Mouse (Mus musculus) right cerebral cortex, postnatal 14 days (tissue): ENCODE data around the gene Ppip5k2.

Experiments used
- DNase-seq: peaks from one replicate; pipeline ENCODE4 v3.0.0; 2022

The Ppip5k2 gene

GRCm38 (mm10) chr1:97753216-97753615 is 17.0 kb downstream of the Ppip5k2 start:
- DNase-seq = no peak

GRCm38 (mm10) chr1:97748163-97748562 is 22.0 kb downstream of the Ppip5k2 start:
- no peak for DNase-seq

GRCm38 (mm10) chr1:97746261-97746660 is 23.9 kb downstream of the Ppip5k2 start:
- DNase-seq = no peak

GRCm38 (mm10) chr1:97745712-97746111 is 24.5 kb downstream of the Ppip5k2 start:
- no peak for DNase-seq

- DNase-seq = no peak
Observed at GRCm38 (mm10) chr1:97743063-97743462, 27.1 kb downstream of the Ppip5k2 start.

DNA sequence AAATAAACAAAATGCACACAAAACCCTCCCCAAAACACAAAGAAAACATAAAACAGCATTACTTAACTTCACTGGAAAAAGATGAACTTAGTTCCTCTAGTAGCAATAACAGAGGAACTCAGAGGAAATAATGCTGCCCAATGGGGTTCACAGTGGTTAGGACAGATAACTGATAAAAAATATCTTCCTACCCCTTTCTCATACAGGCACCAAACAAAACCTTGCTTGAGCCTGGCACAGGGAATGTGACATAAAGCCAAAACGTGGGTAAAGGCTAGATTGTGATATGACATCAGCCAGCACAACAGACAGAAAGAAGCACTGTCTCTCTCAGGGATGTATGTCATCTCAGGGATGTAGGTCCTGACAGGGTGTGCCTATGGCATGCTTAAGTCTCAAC is 40.9 kb downstream of the Ppip5k2 start:
- DNase-seq = no peak

DNA sequence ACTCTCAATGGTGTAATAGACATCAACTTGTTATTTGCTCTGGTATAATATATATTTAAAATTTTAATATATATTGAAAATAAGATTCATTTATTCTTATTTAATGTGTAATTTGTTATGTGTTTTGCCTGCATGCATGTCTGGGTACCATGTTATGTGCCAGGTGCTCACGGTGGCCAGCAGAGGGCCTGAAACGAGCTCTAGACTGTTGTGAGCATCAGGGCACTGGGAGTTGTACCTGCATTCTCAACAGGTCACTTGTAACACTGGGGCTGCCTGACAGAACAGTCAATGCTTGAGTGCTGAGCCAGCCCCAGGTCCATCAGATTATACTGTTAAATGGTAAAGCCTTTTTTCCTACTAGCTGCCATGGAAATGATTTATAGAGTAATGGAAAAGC is 43.5 kb downstream of the Ppip5k2 start:
- DNase-seq = no peak

DNA sequence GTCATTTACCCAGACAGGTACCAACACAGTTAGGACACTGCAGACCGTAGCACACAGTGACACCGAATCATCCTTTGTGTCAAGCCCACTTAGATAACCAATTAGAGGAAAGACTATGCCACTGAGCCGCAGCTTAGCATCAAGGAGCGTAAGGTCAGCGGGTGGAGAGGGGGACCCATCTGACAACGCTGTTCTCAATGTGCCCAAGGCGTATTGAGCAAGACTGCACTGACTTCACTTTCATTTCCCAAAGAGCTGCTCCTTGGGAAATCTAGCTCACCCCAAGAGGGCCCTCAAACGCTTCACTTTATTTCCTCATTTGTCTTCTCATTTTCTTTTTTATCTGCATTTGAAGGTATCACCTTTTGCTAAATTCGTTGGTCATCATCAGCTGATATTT is 51.8 kb downstream of the Ppip5k2 start:
- no peak for DNase-seq

GRCm38 (mm10) chr1:97714334-97714868 is 55.8 kb downstream of the Ppip5k2 start:
- DNase-seq = no peak

DNA sequence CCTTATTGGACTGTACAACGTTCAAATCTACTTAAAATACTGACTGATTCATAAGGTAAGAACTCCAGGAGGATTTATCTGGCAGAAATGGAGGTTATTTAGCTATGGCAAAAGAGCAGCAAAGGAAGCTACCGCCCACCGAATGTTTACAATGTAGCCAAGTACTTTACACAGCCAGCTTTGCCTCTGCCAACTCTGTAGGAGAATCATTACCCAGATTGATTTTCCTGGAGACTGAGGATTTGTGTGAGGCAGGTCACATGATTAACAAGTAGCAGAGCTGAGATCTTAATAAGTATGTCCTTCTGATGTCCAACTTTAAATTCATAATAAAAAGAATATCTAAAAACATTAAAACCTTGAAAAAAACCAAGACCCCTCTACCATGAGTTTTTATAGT is 59.7 kb downstream of the Ppip5k2 start:
- no peak for DNase-seq

- DNase-seq = no peak
Observed at GRCm38 (mm10) chr1:97705389-97705788, 64.8 kb downstream of the Ppip5k2 start.

- DNase-seq = no peak
Observed at GRCm38 (mm10) chr1:97704646-97705045, 65.6 kb downstream of the Ppip5k2 start.

DNA sequence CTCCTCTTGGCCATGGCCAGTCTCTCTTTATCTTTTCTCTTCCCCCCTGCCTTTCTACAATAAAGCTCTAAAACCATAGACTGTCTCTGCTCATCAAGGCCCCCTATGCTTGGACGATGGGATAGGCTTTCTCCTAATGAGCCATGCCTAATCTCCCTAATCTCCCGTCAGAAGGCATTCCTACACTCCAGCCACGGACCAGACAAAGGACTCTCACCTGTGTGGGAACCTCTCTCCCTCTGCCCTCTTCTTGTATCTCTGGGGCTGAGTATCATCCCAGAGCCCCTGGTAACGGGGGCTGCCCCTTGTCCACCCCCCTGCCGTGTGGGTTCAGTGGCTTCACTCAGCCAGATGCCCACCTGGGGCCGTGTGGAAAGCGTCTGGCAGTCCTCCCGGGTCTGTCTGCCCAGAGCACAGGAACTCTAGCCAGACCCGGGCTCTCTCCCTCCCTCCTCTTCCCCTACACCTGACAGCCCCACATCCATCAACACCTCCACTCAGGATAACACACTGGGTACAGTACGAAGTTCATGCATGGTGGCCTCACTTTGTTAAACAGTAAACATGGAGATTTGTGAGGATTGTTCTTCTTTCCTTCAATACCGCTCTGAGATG is 71.1 kb downstream of the Ppip5k2 start:
- DNase-seq = no peak

- no peak for DNase-seq
Observed at GRCm38 (mm10) chr1:97697273-97697672, 72.9 kb downstream of the Ppip5k2 start.

GRCm38 (mm10) chr1:97693825-97694224 is 76.4 kb downstream of the Ppip5k2 start:
- DNase-seq = no peak

DNA sequence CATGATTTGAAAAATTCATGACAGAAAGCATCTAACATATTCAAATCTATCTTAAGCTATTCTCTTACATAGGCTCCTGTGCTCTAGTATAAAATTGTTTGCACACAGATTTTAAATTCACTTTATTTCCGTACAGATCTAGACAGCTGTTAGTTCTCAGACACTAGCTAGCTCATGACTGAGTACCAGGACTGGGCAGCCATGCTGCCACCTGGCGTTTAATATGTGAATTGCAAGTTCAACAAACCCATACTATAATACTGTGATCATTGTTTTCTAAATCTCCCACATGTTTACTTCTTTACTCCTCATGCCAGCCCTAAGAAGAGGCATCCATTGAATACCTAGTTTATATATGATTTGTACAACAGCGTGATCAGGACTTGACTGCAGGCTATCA is 81.5 kb downstream of the Ppip5k2 start:
- peak; percentile 14 for DNase-seq

- DNase-seq = no peak
Observed at GRCm38 (mm10) chr1:97676526-97677177, 93.6 kb downstream of the Ppip5k2 start.

GRCm38 (mm10) chr1:97676115-97676514 is 94.1 kb downstream of the Ppip5k2 start:
- DNase-seq = no peak

DNA sequence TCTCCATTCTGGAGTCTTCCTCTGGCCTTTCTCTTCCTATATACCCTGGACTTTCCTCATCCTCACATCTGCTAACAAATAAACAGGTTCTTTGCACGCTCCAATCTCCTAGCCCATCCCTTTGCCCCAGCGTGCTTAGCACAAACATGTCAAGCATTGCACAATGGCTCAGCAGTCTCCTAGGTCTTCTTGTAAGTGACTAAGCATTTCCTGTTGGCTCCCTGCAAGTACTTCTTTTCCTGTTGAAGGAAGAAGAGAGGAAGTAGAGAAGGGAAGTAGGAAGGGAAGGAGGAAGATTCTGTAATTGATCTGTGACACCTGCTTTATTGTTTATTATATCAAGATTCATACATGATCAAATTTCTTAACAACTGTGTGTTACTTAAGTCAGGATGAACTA is 97.4 kb downstream of the Ppip5k2 start:
- DNase-seq = no peak

DNA sequence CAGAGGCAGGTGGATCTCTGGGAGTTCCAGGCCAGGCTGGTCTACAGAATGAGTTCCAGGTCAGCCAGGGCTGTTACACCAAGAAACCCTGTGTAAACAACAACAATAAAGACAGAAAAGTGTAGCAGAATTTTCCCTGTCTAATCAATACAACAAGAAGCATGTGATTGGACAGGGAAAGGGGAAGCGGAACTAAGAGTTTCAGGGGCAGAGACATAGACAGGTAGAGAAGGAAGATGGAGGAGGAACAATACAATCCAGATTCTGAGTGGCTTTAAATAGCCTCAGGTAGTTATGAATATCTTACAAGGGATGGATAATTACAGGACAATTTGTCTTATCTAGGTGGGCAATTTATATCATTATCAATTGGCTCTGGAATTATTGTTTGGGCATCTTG is 102.9 kb downstream of the Ppip5k2 start:
- DNase-seq = no peak

DNA sequence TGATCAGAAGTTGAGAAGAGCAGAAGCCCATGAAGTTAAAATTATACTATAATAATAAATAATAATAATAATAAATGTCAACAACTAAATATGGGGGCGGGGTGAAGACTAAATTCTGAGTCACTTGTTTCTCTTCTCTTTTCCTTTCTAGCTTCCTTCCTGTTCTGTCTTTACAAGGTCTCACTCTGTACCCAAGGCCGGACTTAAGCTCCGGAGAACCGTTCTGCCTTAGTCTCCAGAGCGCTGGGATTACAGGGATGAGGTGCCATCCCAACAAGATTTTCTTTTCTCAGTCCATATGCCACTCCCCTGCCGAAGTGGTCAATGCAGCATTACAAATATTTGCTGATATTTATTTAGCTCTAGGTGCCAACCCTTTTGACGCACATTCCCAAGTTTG is 107.9 kb downstream of the Ppip5k2 start:
- no peak for DNase-seq

- peak; percentile 80 for DNase-seq
Observed at GRCm38 (mm10) chr1:97661406-97662241, 108.6 kb downstream of the Ppip5k2 start, which contains the start of gene D1Ertd622e. Gene D1Ertd622e, minus strand, starts transcription at chr1:97662074.

- DNase-seq = peak; percentile 73
Observed at GRCm38 (mm10) chr1:97660687-97661405, 109.4 kb downstream of the Ppip5k2 start.
